Mouse (Mus musculus): ENCODE measurements at regions not wholly inside any gene's neighbourhood (a gene's known extent, or its start where the extent isn't known, plus 50 kb on each side); places are given as distances from the start of the nearest gene placed in this dataset.

GRCm38 (mm10) chr10:66433490-66433889, 662.4 kb upstream of the Jmjd1c start:
- Histone ChIP-seq H3K4me3 (no peak overlapping the region), H3K4me1 (no peaks in the 10 kb centered on the region), H3K36me3 (replicated peaks) (no peaks in the 10 kb centered on the region), H3K9me3 (no peaks in the 10 kb centered on the region), H3K27ac (replicated peaks) (no peak overlapping the region), H3K27me3 (replicated peaks; ENCODE audit: low read depth, poor library complexity, severe bottlenecking) (no peaks in the 10 kb centered on the region)
- WGBS: 88% methylated on average over 2 of the region's 2 CpGs
- DNase-seq (ENCODE audit: low spot score): no peak

GRCm38 (mm10) chr10:66470684-66471083, 625.2 kb upstream of the Jmjd1c start:
- H3K4me1 ChIP-seq: no peaks in the 10 kb centered on the region
- WGBS: 74% methylated on average over 4 of the region's 4 CpGs

DNA sequence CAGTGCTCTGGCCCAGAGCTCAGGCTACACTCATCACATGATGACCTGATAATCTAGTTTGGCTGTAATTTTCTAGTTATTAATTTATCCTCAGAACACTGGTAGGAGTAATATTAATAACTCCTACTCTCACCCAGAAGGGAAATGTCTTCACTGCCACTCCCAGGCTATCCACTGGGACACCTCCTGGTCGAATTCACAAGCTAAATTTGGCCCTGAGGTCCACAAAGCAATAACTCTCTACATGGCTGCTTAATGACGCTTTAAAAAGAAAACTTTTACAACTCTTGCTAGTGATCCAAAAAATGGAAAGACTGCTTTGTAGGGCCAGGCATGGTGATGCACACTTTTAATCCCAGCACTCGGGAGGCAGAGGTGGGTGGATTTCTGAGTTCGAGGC, 623.9 kb upstream of the Jmjd1c start:
- H3K4me3 ChIP-seq: no peak overlapping the region
- H3K27me3 ChIP-seq (replicated peaks; ENCODE audit: low read depth, poor library complexity, severe bottlenecking): no peaks in the 10 kb centered on the region
- H3K27ac ChIP-seq (replicated peaks): no peak overlapping the region
- H3K9me3 ChIP-seq: no peaks in the 10 kb centered on the region
- H3K36me3 ChIP-seq (replicated peaks): no peaks in the 10 kb centered on the region
- no peaks in the 10 kb centered on the region for H3K4me1 ChIP-seq
- WGBS: 81% methylated on average over 4 of the region's 4 CpGs
- DNase-seq (ENCODE audit: low spot score): no peak

More at GRCm38 (mm10) chr10:66470684-66471083, 625.2 kb upstream of the Jmjd1c start:
- Histone ChIP-seq H3K4me3 (no peak overlapping the region), H3K36me3 (replicated peaks) (no peaks in the 10 kb centered on the region), H3K27ac (replicated peaks) (no peak overlapping the region), H3K27me3 (replicated peaks; ENCODE audit: low read depth, poor library complexity, severe bottlenecking) (no peaks in the 10 kb centered on the region), H3K9me3 (no peaks in the 10 kb centered on the region)
- no peak for DNase-seq (ENCODE audit: low spot score)

DNA sequence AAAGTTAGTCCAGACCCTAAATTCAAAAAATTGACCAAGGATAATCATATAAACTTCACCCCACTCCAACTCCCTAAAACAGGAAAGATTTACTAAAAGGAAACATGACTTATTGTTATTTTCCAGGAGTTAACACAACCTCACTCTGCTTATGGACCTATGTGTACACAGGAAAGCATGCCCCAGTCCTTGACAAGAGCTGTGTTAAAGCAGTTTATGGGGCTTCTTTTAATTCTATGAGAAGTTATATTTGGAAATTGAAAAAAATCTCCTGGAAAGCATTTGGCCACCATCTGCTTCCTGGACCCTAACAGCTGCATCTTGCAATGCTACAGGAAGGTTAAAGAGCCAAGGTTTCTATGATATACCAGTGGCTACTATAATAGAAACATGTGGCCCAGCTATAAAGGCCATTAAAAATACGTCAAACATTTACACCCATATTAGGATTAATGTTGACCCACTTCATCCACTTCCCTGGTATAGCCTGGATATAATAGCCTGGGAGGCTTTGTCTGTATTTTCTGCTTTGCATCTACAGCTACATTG, 620.7 kb upstream of the Jmjd1c start:
- no peaks in the 10 kb centered on the region for H3K27me3 ChIP-seq (replicated peaks; ENCODE audit: low read depth, poor library complexity, severe bottlenecking)
- WGBS: 89% methylated on average over 1 of the region's 1 CpGs
- H3K27ac ChIP-seq (replicated peaks): no peak overlapping the region
- H3K4me1 ChIP-seq: no peaks in the 10 kb centered on the region
- no peak for DNase-seq (ENCODE audit: low spot score)
- H3K4me3 ChIP-seq: no peak overlapping the region
- no peaks in the 10 kb centered on the region for H3K9me3 ChIP-seq
- H3K36me3 ChIP-seq (replicated peaks): no peaks in the 10 kb centered on the region

GRCm38 (mm10) chr10:66490871-66491270, 605.1 kb upstream of the Jmjd1c start:
- no peak for DNase-seq (ENCODE audit: low spot score)
- no peaks in the 10 kb centered on the region for H3K9me3 ChIP-seq
- no peak overlapping the region for H3K4me3 ChIP-seq
- no peaks in the 10 kb centered on the region for H3K4me1 ChIP-seq
- WGBS: 85% methylated on average over 5 of the region's 5 CpGs
- no peaks in the 10 kb centered on the region for H3K36me3 ChIP-seq (replicated peaks)
- H3K27ac ChIP-seq (replicated peaks): no peak overlapping the region
- H3K27me3 ChIP-seq (replicated peaks; ENCODE audit: low read depth, poor library complexity, severe bottlenecking): no peaks in the 10 kb centered on the region

GRCm38 (mm10) chr10:66491850-66492249, 604.1 kb upstream of the Jmjd1c start:
- no peak for DNase-seq (ENCODE audit: low spot score)
- H3K9me3 ChIP-seq: no peaks in the 10 kb centered on the region
- H3K27ac ChIP-seq (replicated peaks): no peak overlapping the region
- no peaks in the 10 kb centered on the region for H3K4me1 ChIP-seq
- H3K4me3 ChIP-seq: no peak overlapping the region
- 59% methylated on average over 10 of the region's 10 CpGs for WGBS
- H3K27me3 ChIP-seq (replicated peaks; ENCODE audit: low read depth, poor library complexity, severe bottlenecking): no peaks in the 10 kb centered on the region
- no peaks in the 10 kb centered on the region for H3K36me3 ChIP-seq (replicated peaks)

GRCm38 (mm10) chr10:66539846-66540245, 556.1 kb upstream of the Jmjd1c start:
- 88% methylated on average over 5 of the region's 5 CpGs for WGBS
- DNase-seq (ENCODE audit: low spot score): no peak
- H3K27me3 ChIP-seq (replicated peaks; ENCODE audit: low read depth, poor library complexity, severe bottlenecking): no peaks in the 10 kb centered on the region
- H3K4me3 ChIP-seq: no peak overlapping the region
- H3K9me3 ChIP-seq: no peaks in the 10 kb centered on the region
- no peaks in the 10 kb centered on the region for H3K4me1 ChIP-seq
- no peaks in the 10 kb centered on the region for H3K36me3 ChIP-seq (replicated peaks)
- H3K27ac ChIP-seq (replicated peaks): no peak overlapping the region

- DNase-seq (ENCODE audit: low spot score): no peak
- H3K36me3 ChIP-seq (replicated peaks): no peaks in the 10 kb centered on the region
- H3K27me3 ChIP-seq (replicated peaks; ENCODE audit: low read depth, poor library complexity, severe bottlenecking): 0 out of 2 replicates have a peak, but pooled peaks cover 8% of the 10 kb centered on the region
- H3K27ac ChIP-seq (replicated peaks): no peak overlapping the region
- H3K9me3 ChIP-seq: no peaks in the 10 kb centered on the region
- no peak overlapping the region for H3K4me3 ChIP-seq
- WGBS: 54% methylated on average over 2 of the region's 2 CpGs
- H3K4me1 ChIP-seq: peaks cover 5% of the 10 kb centered on the region; the same call in 1 of the 2 replicates
These were observed 549.3 kb upstream of the Jmjd1c start for GRCm38 (mm10) chr10:66546656-66547055.

DNA sequence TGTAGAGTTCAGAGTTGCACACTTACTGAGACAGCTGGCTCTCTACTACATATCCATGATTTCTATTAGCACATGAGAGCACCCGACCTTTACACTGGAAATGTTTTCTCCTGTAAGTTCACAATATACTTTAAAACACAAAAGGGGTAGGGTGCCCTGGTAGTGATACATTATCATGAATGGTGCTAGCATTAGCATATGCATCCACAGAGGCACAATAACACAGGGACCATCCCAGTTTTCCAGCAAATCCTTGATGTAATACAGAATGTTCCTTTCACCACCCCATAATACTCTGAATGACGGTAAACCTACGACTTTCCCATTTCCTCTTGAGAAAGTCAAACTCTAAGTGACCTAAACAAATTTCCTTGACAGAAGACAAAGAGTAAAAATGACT, 548.3 kb upstream of the Jmjd1c start:
- WGBS: 65% methylated on average over 3 of the region's 3 CpGs
- H3K9me3 ChIP-seq: no peaks in the 10 kb centered on the region
- H3K27me3 ChIP-seq (replicated peaks; ENCODE audit: low read depth, poor library complexity, severe bottlenecking): 0 out of 2 replicates have a peak, but pooled peaks cover 13% of the 10 kb centered on the region
- DNase-seq (ENCODE audit: low spot score): no peak
- H3K36me3 ChIP-seq (replicated peaks): no peaks in the 10 kb centered on the region
- H3K27ac ChIP-seq (replicated peaks): no peak overlapping the region
- no peak overlapping the region for H3K4me3 ChIP-seq
- H3K4me1 ChIP-seq: peaks cover 5% of the 10 kb centered on the region; the same call in 1 of the 2 replicates

DNA sequence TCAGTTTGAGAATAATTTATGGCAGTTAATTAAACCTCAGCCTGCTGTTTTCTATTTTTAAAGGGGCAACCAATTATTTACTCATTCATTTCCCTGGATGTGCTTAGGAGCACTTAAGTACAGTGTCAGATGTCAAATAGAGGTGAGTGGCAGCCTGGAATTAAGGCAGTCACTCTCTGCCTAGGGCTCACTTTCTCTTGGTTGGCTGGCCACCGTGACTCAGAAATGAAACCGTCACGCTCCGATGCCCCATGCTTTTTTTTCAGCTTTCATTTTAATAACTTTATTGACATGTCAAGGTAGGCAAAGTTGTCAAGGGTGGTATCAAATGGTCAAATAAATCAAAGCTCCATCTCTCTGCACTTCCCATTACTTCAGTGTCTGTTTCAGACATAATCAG, 547.9 kb upstream of the Jmjd1c start:
- 0 out of 2 replicates have a peak, but pooled peaks cover 16% of the 10 kb centered on the region for H3K27me3 ChIP-seq (replicated peaks; ENCODE audit: low read depth, poor library complexity, severe bottlenecking)
- H3K36me3 ChIP-seq (replicated peaks): no peaks in the 10 kb centered on the region
- H3K27ac ChIP-seq (replicated peaks): no peak overlapping the region
- WGBS: 56% methylated on average over 4 of the region's 4 CpGs
- H3K4me3 ChIP-seq: no peak overlapping the region
- H3K4me1 ChIP-seq: peaks cover 5% of the 10 kb centered on the region; the same call in 1 of the 2 replicates
- no peaks in the 10 kb centered on the region for H3K9me3 ChIP-seq
- DNase-seq (ENCODE audit: low spot score): no peak

- Histone ChIP-seq H3K27me3 (replicated peaks; ENCODE audit: low read depth, poor library complexity, severe bottlenecking) (0 out of 2 replicates have a peak, but pooled peaks cover 21% of the 10 kb centered on the region), H3K36me3 (replicated peaks) (no peaks in the 10 kb centered on the region), H3K9me3 (no peaks in the 10 kb centered on the region), H3K27ac (replicated peaks) (no peak overlapping the region), H3K4me1 (peaks cover 4% of the 10 kb centered on the region; the same call in 1 of the 2 replicates), H3K4me3 (no peak overlapping the region)
- DNase-seq (ENCODE audit: low spot score): no peak
- WGBS: 85% methylated on average over 3 of the region's 3 CpGs
These were observed 543.0 kb upstream of the Jmjd1c start for GRCm38 (mm10) chr10:66552919-66553318.

- Histone ChIP-seq H3K27ac (replicated peaks) (no peak overlapping the region), H3K27me3 (replicated peaks; ENCODE audit: low read depth, poor library complexity, severe bottlenecking) (0 out of 2 replicates have a peak, but pooled peaks cover 20% of the 10 kb centered on the region), H3K4me3 (no peak overlapping the region), H3K9me3 (no peaks in the 10 kb centered on the region), H3K4me1 (no peaks in the 10 kb centered on the region), H3K36me3 (replicated peaks) (no peaks in the 10 kb centered on the region)
- no peak for DNase-seq (ENCODE audit: low spot score)
- 76% methylated on average over 1 of the region's 1 CpGs for WGBS
These were observed 541.7 kb upstream of the Jmjd1c start for GRCm38 (mm10) chr10:66554259-66554658.

- DNase-seq (ENCODE audit: low spot score): no peak
- Histone ChIP-seq H3K36me3 (replicated peaks) (no peaks in the 10 kb centered on the region), H3K4me3 (no peak overlapping the region), H3K27me3 (replicated peaks; ENCODE audit: low read depth, poor library complexity, severe bottlenecking) (0 out of 2 replicates have a peak, but pooled peaks cover 5% of the 10 kb centered on the region), H3K4me1 (no peaks in the 10 kb centered on the region), H3K27ac (replicated peaks) (no peak overlapping the region), H3K9me3 (no peaks in the 10 kb centered on the region)
- WGBS: 62% methylated on average over 6 of the region's 6 CpGs
These were observed 537.7 kb upstream of the Jmjd1c start for GRCm38 (mm10) chr10:66558097-66558840.
